Mouse (Mus musculus): ENCODE measurements around the gene Sccpdh. TPM values are rescaled to one million over a fixed set of nuclear protein-coding genes. Genes with fewer than 3 reads are reported as not detected.
A peak's percentile ranks its signal among the peaks of the same experiment; 100 is the strongest.
"Not testable (repeated sequence)": the region's sequence is repeated elsewhere in the genome, so short reads cannot be mapped to it uniquely, and the experiment has no call there.

Gene Sccpdh
- polyA plus RNA-seq, 1 experiment, result 1.8 TPM

GRCm38 (mm10) chr1:179645101-179645979 lies 22.7 kb upstream of the Sccpdh start:
- 54% methylated on average over 13 of the region's 13 CpGs for WGBS
- Histone ChIP-seq H3K27ac (ENCODE audit: insufficient read depth, low read length) (no peak overlapping the region), H3K4me3 (ENCODE audit: extremely low read depth, insufficient read depth, insufficient read length) (no peak overlapping the region), H3K36me3 (ENCODE audit: control insufficient read depth, insufficient read depth, low read length) (no peaks in the 10 kb centered on the region), H3K4me1 (ENCODE audit: control insufficient read depth, insufficient read depth, insufficient read length) (no peaks in the 10 kb centered on the region), H3K27me3 (ENCODE audit: control insufficient read depth, insufficient read depth, low read length) (no peaks in the 10 kb centered on the region)
- peak; percentile 25 to 66 for DNase-seq (ENCODE audit: low read depth in 1 of 2, low spot score in 2 of 2)
- TF ChIP-seq CTCF (IDR thresholded peaks at IDR 0.05; ENCODE audit: extremely low read depth, insufficient read depth, insufficient read length, insufficient replicate concordance) (peak; percentile 83; the same call in 1 of the 2 replicates), POLR2A (IDR thresholded peaks at IDR 0.05; ENCODE audit: low read depth, low read length) (no peak)

GRCm38 (mm10) chr1:179645980-179646268 lies 22.1 kb upstream of the Sccpdh start:
- Histone ChIP-seq H3K4me1 (ENCODE audit: control insufficient read depth, insufficient read depth, insufficient read length) (no peaks in the 10 kb centered on the region), H3K4me3 (ENCODE audit: extremely low read depth, insufficient read depth, insufficient read length) (no peak overlapping the region), H3K36me3 (ENCODE audit: control insufficient read depth, insufficient read depth, low read length) (no peaks in the 10 kb centered on the region), H3K27me3 (ENCODE audit: control insufficient read depth, insufficient read depth, low read length) (no peaks in the 10 kb centered on the region), H3K27ac (ENCODE audit: insufficient read depth, low read length) (no peak overlapping the region)
- no peak for TF ChIP-seq POLR2A (IDR thresholded peaks at IDR 0.05; ENCODE audit: low read depth, low read length)
- TF ChIP-seq CTCF (IDR thresholded peaks at IDR 0.05; ENCODE audit: extremely low read depth, insufficient read depth, insufficient read length, insufficient replicate concordance), result no peak
- no peak for DNase-seq (ENCODE audit: low read depth in 1 of 2, low spot score in 2 of 2)
- 21% methylated on average over 4 of the region's 4 CpGs for WGBS

- 84% methylated on average over 5 of the region's 5 CpGs for WGBS
Observed at GRCm38 (mm10) chr1:179648678-179649077, 19.3 kb upstream of the Sccpdh start.

GRCm38 (mm10) chr1:179649324-179649723 lies 18.7 kb upstream of the Sccpdh start:
- 79% methylated on average over 3 of the region's 3 CpGs for WGBS
- no peaks in the 10 kb centered on the region for H3K4me1 ChIP-seq (ENCODE audit: control insufficient read depth, insufficient read depth, insufficient read length)
- H3K36me3 ChIP-seq (ENCODE audit: control insufficient read depth, insufficient read depth, low read length), result no peaks in the 10 kb centered on the region
- no peak overlapping the region for H3K4me3 ChIP-seq (ENCODE audit: extremely low read depth, insufficient read depth, insufficient read length)
- TF ChIP-seq CTCF (IDR thresholded peaks at IDR 0.05; ENCODE audit: extremely low read depth, insufficient read depth, insufficient read length, insufficient replicate concordance) (no peak), POLR2A (IDR thresholded peaks at IDR 0.05; ENCODE audit: low read depth, low read length) (no peak)
- H3K27ac ChIP-seq (ENCODE audit: insufficient read depth, low read length), result no peak overlapping the region
- no peak for DNase-seq (ENCODE audit: low read depth in 1 of 2, low spot score in 2 of 2)
- H3K27me3 ChIP-seq (ENCODE audit: control insufficient read depth, insufficient read depth, low read length), result no peaks in the 10 kb centered on the region

More at GRCm38 (mm10) chr1:179648678-179649077, 19.3 kb upstream of the Sccpdh start:
- H3K27me3 ChIP-seq (ENCODE audit: control insufficient read depth, insufficient read depth, low read length); H3K4me1 ChIP-seq (ENCODE audit: control insufficient read depth, insufficient read depth, insufficient read length); H3K27ac ChIP-seq (ENCODE audit: insufficient read depth, low read length); H3K4me3 ChIP-seq (ENCODE audit: extremely low read depth, insufficient read depth, insufficient read length); DNase-seq (ENCODE audit: low read depth in 1 of 2, low spot score in 2 of 2); H3K36me3 ChIP-seq (ENCODE audit: control insufficient read depth, insufficient read depth, low read length): not testable (repeated sequence)

DNA sequence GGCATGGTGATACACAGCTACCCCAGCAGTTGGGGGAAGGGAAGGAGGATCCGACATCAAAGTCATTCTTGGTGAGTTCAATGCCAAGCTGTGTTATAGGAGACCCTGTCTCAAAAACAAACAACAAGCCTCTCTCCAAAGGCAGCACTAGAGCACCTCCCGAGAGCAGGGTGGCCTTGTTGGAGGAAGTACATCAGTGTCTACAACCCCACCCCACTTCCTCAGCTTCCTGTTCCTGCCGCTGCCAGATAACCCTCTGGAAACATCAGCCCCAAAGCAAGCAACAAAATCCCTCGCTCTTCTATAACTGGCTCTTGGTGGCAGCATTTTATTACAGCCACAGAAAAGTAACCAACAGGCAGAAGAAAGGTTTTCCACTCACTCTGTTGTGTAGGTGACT lies 17.7 kb upstream of the Sccpdh start:
- no peaks in the 10 kb centered on the region for H3K36me3 ChIP-seq (ENCODE audit: control insufficient read depth, insufficient read depth, low read length)
- TF ChIP-seq POLR2A (IDR thresholded peaks at IDR 0.05; ENCODE audit: low read depth, low read length), result no peak
- TF ChIP-seq CTCF (IDR thresholded peaks at IDR 0.05; ENCODE audit: extremely low read depth, insufficient read depth, insufficient read length, insufficient replicate concordance), result no peak
- WGBS, result 31% methylated on average over 4 of the region's 4 CpGs
- no peaks in the 10 kb centered on the region for H3K4me1 ChIP-seq (ENCODE audit: control insufficient read depth, insufficient read depth, insufficient read length)
- DNase-seq (ENCODE audit: low read depth in 1 of 2, low spot score in 2 of 2), result no peak
- H3K4me3 ChIP-seq (ENCODE audit: extremely low read depth, insufficient read depth, insufficient read length), result no peak overlapping the region
- no peak overlapping the region for H3K27ac ChIP-seq (ENCODE audit: insufficient read depth, low read length)
- H3K27me3 ChIP-seq (ENCODE audit: control insufficient read depth, insufficient read depth, low read length), result no peaks in the 10 kb centered on the region

- Histone ChIP-seq H3K36me3 (ENCODE audit: control insufficient read depth, insufficient read depth, low read length) (no peaks in the 10 kb centered on the region), H3K4me3 (ENCODE audit: extremely low read depth, insufficient read depth, insufficient read length) (no peak overlapping the region), H3K4me1 (ENCODE audit: control insufficient read depth, insufficient read depth, insufficient read length) (no peaks in the 10 kb centered on the region), H3K27me3 (ENCODE audit: control insufficient read depth, insufficient read depth, low read length) (no peaks in the 10 kb centered on the region), H3K27ac (ENCODE audit: insufficient read depth, low read length) (0 out of 2 replicates have a peak overlapping the region, but pooled peaks have one; percentile 15)
- no peak for DNase-seq (ENCODE audit: low read depth in 1 of 2, low spot score in 2 of 2)
- WGBS, result 97% methylated on average over 5 of the region's 5 CpGs
- no peak for TF ChIP-seq CTCF (IDR thresholded peaks at IDR 0.05; ENCODE audit: extremely low read depth, insufficient read depth, insufficient read length, insufficient replicate concordance)
- TF ChIP-seq POLR2A (IDR thresholded peaks at IDR 0.05; ENCODE audit: low read depth, low read length), result no peak
Observed at GRCm38 (mm10) chr1:179651224-179651623, 16.8 kb upstream of the Sccpdh start.

DNA sequence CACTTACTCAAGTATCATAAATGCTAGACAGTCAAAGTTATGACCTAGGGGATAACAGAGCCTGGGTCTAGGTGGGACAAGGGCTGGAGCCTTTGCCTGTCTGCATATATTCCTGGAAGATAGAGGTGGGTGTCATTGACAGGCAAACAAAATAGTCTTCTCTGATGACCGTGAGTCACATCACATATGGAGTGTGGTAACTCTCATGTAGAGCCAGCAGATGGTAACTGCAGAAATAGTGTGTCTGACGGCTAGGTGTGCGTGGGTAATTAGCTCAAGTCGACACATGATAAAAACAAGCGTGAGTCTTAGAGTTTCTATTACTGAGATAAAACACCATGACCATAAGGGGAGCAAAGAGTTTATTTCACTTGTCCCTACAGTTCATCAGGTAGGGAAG lies 4.9 kb upstream of the Sccpdh start:
- H3K4me3 ChIP-seq (ENCODE audit: extremely low read depth, insufficient read depth, insufficient read length), result no peak overlapping the region
- WGBS, result 93% methylated on average over 5 of the region's 5 CpGs
- DNase-seq (ENCODE audit: low read depth in 1 of 2, low spot score in 2 of 2), result no peak
- no peak overlapping the region for H3K27ac ChIP-seq (ENCODE audit: insufficient read depth, low read length)
- no peaks in the 10 kb centered on the region for H3K27me3 ChIP-seq (ENCODE audit: control insufficient read depth, insufficient read depth, low read length)
- H3K4me1 ChIP-seq (ENCODE audit: control insufficient read depth, insufficient read depth, insufficient read length), result 0 out of 2 replicates have a peak, but pooled peaks cover 2% of the 10 kb centered on the region
- TF ChIP-seq CTCF (IDR thresholded peaks at IDR 0.05; ENCODE audit: extremely low read depth, insufficient read depth, insufficient read length, insufficient replicate concordance) (no peak), POLR2A (IDR thresholded peaks at IDR 0.05; ENCODE audit: low read depth, low read length) (no peak)
- H3K36me3 ChIP-seq (ENCODE audit: control insufficient read depth, insufficient read depth, low read length), result no peaks in the 10 kb centered on the region

All from spleen, adult 2 months (tissue).